Mouse (Mus musculus): ENCODE measurements at regions not wholly inside any gene's neighbourhood (a gene's known extent, or its start where the extent isn't known, plus 50 kb on each side); places are given as distances from the start of the nearest gene placed in this dataset.

DNA sequence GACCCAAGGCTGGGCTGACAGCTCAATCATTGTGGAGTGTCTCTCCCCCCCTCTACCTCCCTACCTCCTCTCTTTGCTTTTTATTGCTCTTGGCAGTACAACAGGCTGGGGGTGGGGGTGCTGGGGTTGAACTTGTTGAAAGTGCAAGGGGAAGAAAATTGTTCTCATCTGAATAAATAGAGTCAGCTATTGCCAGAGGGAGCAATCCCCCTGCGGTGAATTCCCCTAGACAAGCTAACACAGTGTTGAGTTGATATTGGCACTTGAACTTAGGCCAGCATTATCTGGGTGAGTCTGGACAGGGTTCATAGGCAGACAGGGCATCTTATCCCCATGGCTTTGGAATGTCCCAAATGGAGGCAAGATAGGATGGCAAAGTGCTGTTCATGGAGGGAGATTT is 159.3 kb downstream of the Adamts15 start:
- H3K27ac ChIP-seq (ENCODE audit: insufficient read depth, low read depth), result no peak overlapping the region
- H3K27me3 ChIP-seq (replicated peaks), result no peaks in the 10 kb centered on the region
- no peaks in the 10 kb centered on the region for H3K4me1 ChIP-seq (ENCODE audit: control insufficient read depth in 1 of 2, insufficient read depth in 2 of 2)
- H3K9ac ChIP-seq (ENCODE audit: insufficient read depth, low read depth), result no peak overlapping the region
- no peak for DNase-seq (ENCODE audit: extremely low read depth)
- no peaks in the 10 kb centered on the region for H3K79me2 ChIP-seq (replicated peaks; ENCODE audit: control insufficient read depth, extremely low read depth, insufficient read depth, poor library complexity, severe bottlenecking)
- H3K36me3 ChIP-seq (replicated peaks in 1 of 2; ENCODE audit: control insufficient read depth in 1 of 2, insufficient read depth in 1 of 2, low read length in 1 of 2), result no peaks in the 10 kb centered on the region
- H3K9me3 ChIP-seq (replicated peaks; ENCODE audit: low read length), result peaks cover 3% of the 10 kb centered on the region
- no peak overlapping the region for H3K4me2 ChIP-seq (ENCODE audit: insufficient read depth, low read depth, poor library complexity, severe bottlenecking)
- in situ Hi-C loops (cut with MboI; ENCODE audit: low pct_ligation_motif_present, low pct_unique_long_range_greater_than_20kb, low sequenced_read_pairs) (no loop called here), dilution Hi-C loops (cut with MboI; ENCODE audit: extremely low pct_ligation_motif_present, extremely low pct_unique_long_range_greater_than_20kb, low sequenced_read_pairs) (no loop called here)
- no peak overlapping the region for H3K4me3 ChIP-seq (replicated peaks in 1 of 3; ENCODE audit: low read depth in 2 of 3, low read length in 2 of 3, poor library complexity in 1 of 3)
- TF ChIP-seq MYC (IDR thresholded peaks at IDR 0.05; ENCODE audit: low read depth, low read length) (no peak), ZMIZ1 (IDR thresholded peaks at IDR 0.05; ENCODE audit: low read depth, low read length) (no peak), POLR2AphosphoS2 (IDR thresholded peaks at IDR 0.05; ENCODE audit: low read depth, low read length) (no peak), MAFK (IDR thresholded peaks at IDR 0.05; ENCODE audit: insufficient replicate concordance, low read length) (no peak)

- Histone ChIP-seq H3K4me3 (replicated peaks in 1 of 3; ENCODE audit: low read depth in 2 of 3, low read length in 2 of 3, poor library complexity in 1 of 3) (no peak overlapping the region), H3K79me2 (replicated peaks; ENCODE audit: control insufficient read depth, extremely low read depth, insufficient read depth, poor library complexity, severe bottlenecking) (no peaks in the 10 kb centered on the region), H3K4me2 (ENCODE audit: insufficient read depth, low read depth, poor library complexity, severe bottlenecking) (no peak overlapping the region), H3K9me3 (replicated peaks; ENCODE audit: low read length) (no peaks in the 10 kb centered on the region), H3K27ac (ENCODE audit: insufficient read depth, low read depth) (no peak overlapping the region), H3K27me3 (replicated peaks) (no peaks in the 10 kb centered on the region), H3K36me3 (replicated peaks in 1 of 2; ENCODE audit: control insufficient read depth in 1 of 2, insufficient read depth in 1 of 2, low read length in 1 of 2) (no peaks in the 10 kb centered on the region), H3K4me1 (ENCODE audit: control insufficient read depth in 1 of 2, insufficient read depth in 2 of 2) (no peaks in the 10 kb centered on the region), H3K9ac (ENCODE audit: insufficient read depth, low read depth) (no peak overlapping the region)
- dilution Hi-C loops (cut with MboI; ENCODE audit: extremely low pct_ligation_motif_present, extremely low pct_unique_long_range_greater_than_20kb, low sequenced_read_pairs), result no loop called here
- TF ChIP-seq NRF1 (IDR thresholded peaks at IDR 0.05; ENCODE audit: low read depth, low read length) (no peak), ETS1 (conservative IDR thresholded peaks at IDR 0.05; ENCODE audit: low read depth, low read length) (no peak), MAX (IDR thresholded peaks at IDR 0.05; ENCODE audit: low read length) (no peak), SMC3 (IDR thresholded peaks at IDR 0.05; ENCODE audit: low read depth, low read length) (no peak), ELF1 (IDR thresholded peaks at IDR 0.05; ENCODE audit: low read depth, low read length) (no peak), MXI1 (IDR thresholded peaks at IDR 0.05; ENCODE audit: low read depth, low read length) (no peak)
- in situ Hi-C loops (cut with MboI; ENCODE audit: low pct_ligation_motif_present, low pct_unique_long_range_greater_than_20kb, low sequenced_read_pairs), result no loop called here
- no peak for DNase-seq (ENCODE audit: extremely low read depth)
Measured at GRCm38 (mm10) chr9:30758121-30758520, 164.1 kb downstream of the Adamts15 start.

DNA sequence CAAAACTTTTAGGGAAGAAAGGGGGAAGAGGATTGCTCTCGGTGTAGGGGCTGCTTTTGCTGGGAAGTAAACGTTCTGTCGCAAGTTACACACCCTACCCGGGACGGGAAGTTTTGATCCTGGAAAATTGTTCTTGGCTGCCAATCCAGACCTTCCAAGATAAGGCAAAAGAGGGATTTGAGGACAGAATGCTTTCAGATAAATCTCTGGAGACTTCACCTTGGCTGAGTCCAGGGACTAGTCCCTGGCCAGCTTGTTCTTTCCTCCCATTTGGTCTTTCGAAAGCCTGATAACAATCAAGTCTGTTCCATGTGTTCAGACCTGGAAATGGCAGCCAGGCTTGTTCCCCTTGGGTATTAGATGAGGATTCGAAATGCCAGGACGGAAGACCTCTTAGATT is 164.8 kb downstream of the Adamts15 start:
- H3K9ac ChIP-seq (ENCODE audit: insufficient read depth, low read depth), result no peak overlapping the region
- TF ChIP-seq MAZ (IDR thresholded peaks at IDR 0.05; ENCODE audit: low read depth, low read length), result no peak
- TF ChIP-seq MXI1 (IDR thresholded peaks at IDR 0.05; ENCODE audit: low read depth, low read length), result no peak
- TF ChIP-seq GABPA (IDR thresholded peaks at IDR 0.05; ENCODE audit: insufficient replicate concordance, low read depth, low read length), result no peak
- no peak for TF ChIP-seq HCFC1 (IDR thresholded peaks at IDR 0.05; ENCODE audit: low read depth, low read length)
- no peak for TF ChIP-seq USF2 (conservative IDR thresholded peaks at IDR 0.05; ENCODE audit: low read depth, low read length)
- no peak for TF ChIP-seq ZNF384 (IDR thresholded peaks at IDR 0.05; ENCODE audit: low read depth, low read length)
- no peak for TF ChIP-seq POLR2AphosphoS2 (IDR thresholded peaks at IDR 0.05; ENCODE audit: low read depth, low read length)
- TF ChIP-seq POLR2A (IDR thresholded peaks at IDR 0.05; ENCODE audit: low read depth, low read length), result no peak
- TF ChIP-seq MAX (IDR thresholded peaks at IDR 0.05; ENCODE audit: low read length), result no peak
- no peak for TF ChIP-seq JUN (IDR thresholded peaks at IDR 0.05; ENCODE audit: insufficient read depth, low read depth, low read length)
- TF ChIP-seq BHLHE40 (IDR thresholded peaks at IDR 0.05; ENCODE audit: low read depth, low read length), result no peak
- TF ChIP-seq MEF2A (IDR thresholded peaks at IDR 0.05; ENCODE audit: borderline replicate concordance, low read depth, low read length), result no peak
- TF ChIP-seq UBTF (IDR thresholded peaks at IDR 0.05; ENCODE audit: low read depth, low read length), result no peak
- TF ChIP-seq MAFK (IDR thresholded peaks at IDR 0.05; ENCODE audit: insufficient replicate concordance, low read length), result no peak
- H3K9me3 ChIP-seq (replicated peaks; ENCODE audit: low read length), result no peaks in the 10 kb centered on the region
- H3K36me3 ChIP-seq (replicated peaks in 1 of 2; ENCODE audit: control insufficient read depth in 1 of 2, insufficient read depth in 1 of 2, low read length in 1 of 2), result no peaks in the 10 kb centered on the region
- DNase-seq (ENCODE audit: extremely low read depth), result no peak
- H3K4me1 ChIP-seq (ENCODE audit: control insufficient read depth in 1 of 2, insufficient read depth in 2 of 2), result no peaks in the 10 kb centered on the region
- H3K27me3 ChIP-seq (replicated peaks), result no peaks in the 10 kb centered on the region
- dilution Hi-C loops (cut with MboI; ENCODE audit: extremely low pct_ligation_motif_present, extremely low pct_unique_long_range_greater_than_20kb, low sequenced_read_pairs) (no loop called here), in situ Hi-C loops (cut with MboI; ENCODE audit: low pct_ligation_motif_present, low pct_unique_long_range_greater_than_20kb, low sequenced_read_pairs) (no loop called here)
- H3K79me2 ChIP-seq (replicated peaks; ENCODE audit: control insufficient read depth, extremely low read depth, insufficient read depth, poor library complexity, severe bottlenecking), result no peaks in the 10 kb centered on the region
- H3K4me2 ChIP-seq (ENCODE audit: insufficient read depth, low read depth, poor library complexity, severe bottlenecking), result no peak overlapping the region
- H3K4me3 ChIP-seq (replicated peaks in 1 of 3; ENCODE audit: low read depth in 2 of 3, low read length in 2 of 3, poor library complexity in 1 of 3), result no peak overlapping the region
- no peak overlapping the region for H3K27ac ChIP-seq (ENCODE audit: insufficient read depth, low read depth)

All from CH12.LX (cell line).